In the genomic region with DNA sequence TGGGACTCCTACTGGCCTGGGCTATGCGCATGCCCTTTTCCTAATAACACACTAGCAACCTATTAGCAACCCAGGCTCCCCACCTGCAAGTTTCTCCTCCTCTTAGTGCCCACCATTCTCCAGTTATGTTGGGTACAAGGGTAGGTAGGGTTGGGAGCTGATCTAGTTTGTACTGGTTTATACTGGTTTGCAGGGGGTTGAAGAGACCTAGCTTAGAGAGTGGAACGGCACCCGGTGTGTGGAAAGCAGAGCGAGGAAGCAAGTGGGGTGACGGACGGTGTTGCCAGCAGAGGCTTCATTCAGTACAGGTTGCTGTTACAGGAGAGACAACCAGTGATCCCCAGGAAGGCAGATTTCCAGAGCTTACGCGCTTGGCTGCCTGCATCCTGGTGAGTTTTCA, we compare ENCODE assay signal across 8 mouse cellular contexts. TPM values are rescaled to one million over a fixed set of nuclear protein-coding genes. Genes with fewer than 3 reads are reported as not detected.
DNase-seq lines count a peak whose midpoint lies in the region; ATAC-seq and TF ChIP-seq lines count a peak whose summit lies in the region.
"Not testable (repeated sequence)": the region's sequence is repeated elsewhere in the genome, so short reads cannot be mapped to it uniquely, and the experiment has no call there.

TSS of gene Rnaset2b (plus strand) at position 301 of the 400 bp plus-strand sequence.

- not testable (repeated sequence) for H3K36me3 ChIP-seq in forebrain, embryonic 10.5 days (replicated peaks); heart, adult 2 months (ENCODE audit: control insufficient read depth, insufficient read depth, low read length); hindbrain, embryonic 14.5 days (replicated peaks; ENCODE audit: control insufficient read depth, insufficient read depth); liver, embryonic 14.5 days (replicated peaks; ENCODE audit: control insufficient read depth, insufficient read depth, low read depth); midbrain, embryonic 16.5 days (ENCODE audit: control insufficient read depth, insufficient read depth, low read length)

- not testable (repeated sequence) for H3K27me3 ChIP-seq in forebrain, embryonic 10.5 days (ENCODE audit: poor library complexity, severe bottlenecking); heart, adult 2 months (ENCODE audit: control insufficient read depth, insufficient read depth, low read length); hindbrain, embryonic 14.5 days (ENCODE audit: control insufficient read depth, insufficient read depth, low read length); liver, embryonic 14.5 days (ENCODE audit: control insufficient read depth, insufficient read depth, low read length); midbrain, embryonic 16.5 days (ENCODE audit: control insufficient read depth, insufficient read depth, low read depth, low read length)

- not testable (repeated sequence) for H3K4me2 ChIP-seq in hindbrain, embryonic 14.5 days (replicated peaks); liver, embryonic 14.5 days (ENCODE audit: low read depth); midbrain, embryonic 16.5 days (ENCODE audit: low read length)

- ATAC-seq in hindbrain, embryonic 14.5 days (ENCODE audit: low FRiP score); liver, embryonic 14.5 days (ENCODE audit: insufficient read depth); midbrain, embryonic 16.5 days: not testable (repeated sequence)

- TF ChIP-seq CTCF in heart, adult 2 months (IDR thresholded peaks at IDR 0.05); liver, embryonic 14.5 days (IDR thresholded peaks at IDR 0.05; ENCODE audit: low read depth): not testable (repeated sequence)

- not testable (repeated sequence) for H3K27ac ChIP-seq in forebrain, embryonic 10.5 days; heart, adult 2 months; hindbrain, embryonic 14.5 days; liver, embryonic 14.5 days; midbrain, embryonic 16.5 days (ENCODE audit: low read length)

- not testable (repeated sequence) for H3K4me1 ChIP-seq in forebrain, embryonic 10.5 days; heart, adult 2 months (ENCODE audit: control insufficient read depth, insufficient read depth, low read length); hindbrain, embryonic 14.5 days (replicated peaks; ENCODE audit: control insufficient read depth, insufficient read depth, low read length); liver, embryonic 14.5 days (replicated peaks; ENCODE audit: control insufficient read depth in 2 of 2, insufficient read depth in 2 of 2, low read length in 1 of 2); midbrain, embryonic 16.5 days (ENCODE audit: control insufficient read depth, insufficient read depth, low read length)

- TF ChIP-seq EP300 in heart, adult 2 months (IDR thresholded peaks at IDR 0.05; ENCODE audit: insufficient read depth, low read depth, low read length); liver, embryonic 14.5 days (IDR thresholded peaks at IDR 0.05; ENCODE audit: low read depth): not testable (repeated sequence)

- 86% methylated on average over 1 of the region's 8 CpGs for WGBS in forebrain, embryonic 10.5 days
- 100% methylated on average over 1 of the region's 8 CpGs for WGBS in heart, adult 2 months
- WGBS in hindbrain, embryonic 14.5 days, result no CpG with 5 or more reads among the region's 8 CpGs
- WGBS in liver, embryonic 14.5 days (ENCODE audit: insufficient replicate concordance), result no CpG with 5 or more reads among the region's 8 CpGs
- no CpG with 5 or more reads among the region's 8 CpGs for WGBS in midbrain, embryonic 16.5 days

- not testable (repeated sequence) for H3K4me3 ChIP-seq in forebrain, embryonic 10.5 days; heart, adult 2 months; hindbrain, embryonic 14.5 days (replicated peaks; ENCODE audit: low read length); liver, embryonic 14.5 days (ENCODE audit: insufficient read depth in 1 of 2, low read depth in 2 of 2, low read length in 2 of 2); midbrain, embryonic 16.5 days (ENCODE audit: low read depth, low read length)

- H3K9me3 ChIP-seq in forebrain, embryonic 10.5 days; hindbrain, embryonic 14.5 days (ENCODE audit: control insufficient read depth, low read length); liver, embryonic 14.5 days (ENCODE audit: control insufficient read depth, low read length); midbrain, embryonic 16.5 days (replicated peaks; ENCODE audit: control insufficient read depth, low read length, poor library complexity, severe bottlenecking): not testable (repeated sequence)

- H3K9ac ChIP-seq in heart, adult 2 months (ENCODE audit: low read depth, low read length); hindbrain, embryonic 14.5 days; liver, embryonic 14.5 days (replicated peaks); midbrain, embryonic 16.5 days (ENCODE audit: low read depth, low read length): not testable (repeated sequence)

- intact Hi-C loops in heart, adult 2 months (cut with DNase I), result not testable (repeated sequence)

- H3K79me2 ChIP-seq in heart, adult 2 months (replicated peaks; ENCODE audit: control insufficient read depth, insufficient read depth, low read length), result not testable (repeated sequence)

- not testable (repeated sequence) for TF ChIP-seq POLR2A in heart, adult 2 months (IDR thresholded peaks at IDR 0.05; ENCODE audit: insufficient read depth, low read depth, low read length)

- DNase-seq in adrenal gland, postnatal 14 days; forebrain, embryonic 10.5 days (ENCODE audit: extremely low spot score, low spot score); heart, adult 2 months; hindbrain, embryonic 14.5 days (ENCODE audit: low spot score); layer of hippocampus, postnatal 25 days (ENCODE audit: extremely low spot score in 1 of 2, low spot score in 1 of 2); liver, embryonic 14.5 days (ENCODE audit: low read depth in 3 of 3, low spot score in 3 of 3); urinary bladder, adult 2 months (ENCODE audit: low spot score): not testable (repeated sequence)

RNA-seq across cellular contexts. Expression of gene Rnaset2b, which starts in this region (rescaled TPM):
- total RNA-seq in adrenal gland, postnatal 14 days (2021), result 328 and 341 TPM in 2 replicates
- polyA plus RNA-seq in forebrain, embryonic 10.5 days (2016; fragmentation: Nextera tagmentation; extraction: Ambion mirVana), result 114 and 121 TPM in 2 replicates
- total RNA-seq in heart, adult 2 months (2021), result 100 to 1,000 TPM; 163 to 196 TPM
- polyA plus RNA-seq in heart, adult 2 months (2012; rRNA removed), result 166 and 246 TPM in 2 replicates
- 96.7 and 129 TPM in 2 replicates for polyA plus RNA-seq in hindbrain, embryonic 14.5 days (2014; fragmentation: Nextera tagmentation; extraction: Ambion mirVana)
- total RNA-seq in layer of hippocampus, postnatal 25 days (2021), result 10 to 100 TPM; 40.1 to 45.8 TPM
- polyA plus RNA-seq in liver, embryonic 14.5 days (2012; rRNA removed), result 39.4 and 63.3 TPM in 2 replicates
- 94.6 and 108 TPM in 2 replicates for polyA plus RNA-seq in liver, embryonic 14.5 days (2014; fragmentation: Nextera tagmentation; extraction: Ambion mirVana)
- 66.0 and 76.3 TPM in 2 replicates for polyA plus RNA-seq in midbrain, embryonic 16.5 days (2015; fragmentation: Nextera tagmentation; extraction: Ambion mirVana)
- 266 TPM in 2 replicates for polyA plus RNA-seq in urinary bladder, adult 2 months (2012; rRNA removed)
